Mouse (Mus musculus): Measurements from ENCODE around the gene Chmp4b. TPM values are rescaled to one million over a fixed set of nuclear protein-coding genes. Genes with fewer than 3 reads are reported as not detected.

Chmp4b gene
- total RNA-seq (2023) = 152 TPM

GRCm38 (mm10) chr2:154651363-154651762, at the start of gene Chmp4b:
Gene Chmp4b (plus strand): TSS chr2:154651705.

DNA sequence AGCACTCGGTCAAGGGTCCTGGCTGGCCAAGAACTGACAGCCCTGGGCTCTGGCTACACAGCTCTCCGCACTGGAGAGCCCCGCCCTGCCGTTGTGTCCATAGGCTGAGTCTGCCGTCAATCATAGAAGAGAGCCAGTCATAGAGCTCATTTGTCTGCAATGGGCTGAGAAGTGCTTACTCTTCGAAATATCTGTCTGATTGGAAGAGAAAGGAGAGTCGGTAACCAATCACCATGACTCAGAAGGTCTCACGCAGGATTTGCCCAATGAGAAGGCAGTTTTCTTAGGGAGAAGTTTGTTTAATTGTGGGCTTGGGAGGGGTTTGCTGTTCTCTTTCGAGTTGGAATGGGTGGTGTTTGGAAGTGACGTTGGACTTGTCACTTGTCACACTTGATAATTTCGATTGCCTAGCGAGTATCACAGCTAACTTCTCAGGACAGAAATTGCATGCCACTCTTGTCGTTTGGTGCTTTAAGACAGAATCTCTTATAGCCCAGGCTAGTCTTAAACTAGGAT, 47.8 kb upstream of the Chmp4b start, which contains the start of gene Pxmp4:
TSS of gene Pxmp4 (minus strand) at position 71 of the 516 bp plus-strand sequence.

DNA sequence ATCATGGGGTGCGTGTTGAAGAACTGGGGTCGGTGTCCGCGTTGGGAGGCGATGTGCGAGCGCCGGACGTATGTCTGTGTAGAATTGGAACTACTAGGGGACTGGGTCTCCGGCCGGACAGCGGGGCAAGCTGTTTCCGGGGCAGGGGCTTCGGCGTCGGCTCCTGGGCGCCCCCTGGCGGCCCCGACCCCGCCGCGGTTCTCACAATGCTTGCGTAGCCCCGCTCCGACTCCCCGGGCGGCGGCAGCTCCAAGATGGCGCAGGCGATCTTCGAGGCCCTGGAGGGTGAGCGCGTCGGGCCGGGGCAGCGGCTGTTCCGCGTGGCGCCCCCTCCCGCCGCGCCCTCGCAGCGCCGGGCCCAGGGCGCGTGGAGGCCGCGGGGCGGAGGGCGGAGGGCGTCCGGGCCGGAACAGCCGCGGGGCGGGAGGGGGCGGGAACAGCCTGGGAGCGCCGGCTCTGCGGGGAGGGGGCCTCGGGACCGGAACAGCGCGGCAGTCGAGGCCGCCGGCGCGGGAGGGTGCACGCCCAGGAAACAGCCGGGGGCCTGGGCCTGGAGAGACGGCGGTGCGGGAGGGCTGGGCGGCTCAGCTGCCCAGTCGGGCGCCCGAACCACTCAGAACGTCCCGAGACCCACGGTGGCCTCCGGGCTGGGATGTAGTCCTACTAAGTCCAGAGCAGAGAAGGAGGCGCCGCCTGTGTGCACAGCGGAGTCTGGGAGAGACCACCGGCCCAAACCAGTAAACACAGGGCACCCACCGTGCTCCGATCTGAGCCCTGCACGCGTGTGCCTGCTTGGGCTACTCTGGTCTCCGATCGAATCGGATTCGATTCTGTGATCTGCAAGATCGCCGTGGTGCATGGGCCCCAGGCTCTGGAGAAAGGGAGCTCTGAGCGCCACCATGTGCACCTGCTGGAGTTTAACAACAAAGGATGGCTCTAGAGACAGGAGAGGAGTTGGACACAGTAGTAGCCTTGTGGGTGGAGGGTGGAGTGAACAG, 38.1 kb upstream of the Chmp4b start, which contains the start of the genes Zfp341 and 4930519P11Rik:
TSS of gene Zfp341 (plus strand) at position 180 of the 998 bp plus-strand sequence.
TSS of gene 4930519P11Rik (minus strand) at position 320 of the 998 bp plus-strand sequence.

Other genes starting within 250 kb of the Chmp4b start
- gene Snta1, start 243.6 kb upstream of the Chmp4b start, total RNA-seq (2023) = 0.64 TPM
- gene Cbfa2t2, start 215.2 kb upstream of the Chmp4b start, total RNA-seq (2023) = 31.9 TPM
- 0.80 TPM for gene 1700003F12Rik, start 104.6 kb upstream of the Chmp4b start, total RNA-seq (2023)
- gene Actl10, start 99.9 kb upstream of the Chmp4b start, total RNA-seq (2023) = 1.8 TPM
- gene Necab3, start 92.8 kb upstream of the Chmp4b start, total RNA-seq (2023) = 1.0 TPM
- 1.8 TPM for gene E2f1, start 81.8 kb upstream of the Chmp4b start, total RNA-seq (2023)
- 10.6 TPM for gene Pxmp4, start 48.0 kb upstream of the Chmp4b start, total RNA-seq (2023)
- gene Zfp341, start 38.4 kb upstream of the Chmp4b start, total RNA-seq (2023) = 7.7 TPM
- not detected for gene 4930519P11Rik, start 38.3 kb upstream of the Chmp4b start, total RNA-seq (2023)
- not detected for gene Gm14214, start 118.3 kb downstream of the Chmp4b start, total RNA-seq (2023)
- 220 TPM for gene Raly, start 139.4 kb downstream of the Chmp4b start, total RNA-seq (2023)
- gene a, start 139.7 kb downstream of the Chmp4b start, total RNA-seq (2023) = not detected
- 86.9 TPM for gene Eif2s2, start 241.2 kb downstream of the Chmp4b start, total RNA-seq (2023)